Mouse (Mus musculus): Measurements from ENCODE around the gene Tjap1.

The Tjap1 gene

GRCm38 (mm10) chr17:46252571-46253451 lies 30.0 kb downstream of the Tjap1 start:
- DNase-seq, result no peak

DNA sequence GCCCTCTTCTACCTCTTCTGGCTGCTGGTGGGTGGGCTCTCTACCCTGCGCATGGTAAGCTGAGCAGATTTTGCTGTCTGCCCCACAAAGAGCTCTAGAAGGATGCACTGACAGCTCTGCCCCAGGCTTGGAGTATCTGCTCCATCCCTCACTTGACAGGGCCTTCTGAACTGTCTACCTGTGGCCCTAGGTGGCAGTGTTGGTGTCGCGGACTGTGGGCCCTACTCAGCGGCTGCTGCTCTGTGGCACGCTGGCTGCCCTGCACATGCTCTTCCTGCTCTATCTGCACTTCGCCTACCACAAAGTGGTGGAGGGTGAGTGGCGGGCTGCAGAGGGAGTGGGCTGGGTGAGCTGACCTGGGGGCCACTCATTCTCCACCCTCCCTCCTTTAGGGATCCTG lies 31.7 kb downstream of the Tjap1 start:
- no peak for DNase-seq

DNA sequence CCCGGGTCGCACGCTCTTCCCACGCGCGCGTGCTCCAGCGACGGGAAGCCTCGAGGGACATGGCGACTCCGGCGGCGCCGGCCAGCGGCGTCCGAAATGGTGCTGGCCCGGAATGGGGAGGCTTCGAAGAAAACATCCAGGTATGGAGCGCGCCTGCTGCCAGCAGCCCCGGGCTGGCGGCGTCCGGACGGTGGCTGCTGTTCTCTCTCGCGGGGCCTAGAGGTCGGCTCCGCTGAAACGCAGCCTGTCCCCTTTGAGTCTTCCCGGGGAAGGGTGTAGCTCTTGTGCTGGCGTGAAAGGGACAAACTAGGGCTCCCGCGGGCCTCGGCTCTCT lies 34.7 kb downstream of the Tjap1 start:
- no peak for DNase-seq

- peak; percentile 94 for DNase-seq
These were observed 35.2 kb downstream of the Tjap1 start, which contains the start of the genes Polr1c and Yipf3 for GRCm38 (mm10) chr17:46247512-46248188. Gene Polr1c, minus strand, starts transcription at chr17:46248054. Gene Yipf3, plus strand, starts transcription at chr17:46248080.

- DNase-seq, result no peak
These were observed 38.2 kb downstream of the Tjap1 start for GRCm38 (mm10) chr17:46244579-46244978.

GRCm38 (mm10) chr17:46243624-46244023 lies 39.2 kb downstream of the Tjap1 start:
- peak; percentile 52 for DNase-seq

DNA sequence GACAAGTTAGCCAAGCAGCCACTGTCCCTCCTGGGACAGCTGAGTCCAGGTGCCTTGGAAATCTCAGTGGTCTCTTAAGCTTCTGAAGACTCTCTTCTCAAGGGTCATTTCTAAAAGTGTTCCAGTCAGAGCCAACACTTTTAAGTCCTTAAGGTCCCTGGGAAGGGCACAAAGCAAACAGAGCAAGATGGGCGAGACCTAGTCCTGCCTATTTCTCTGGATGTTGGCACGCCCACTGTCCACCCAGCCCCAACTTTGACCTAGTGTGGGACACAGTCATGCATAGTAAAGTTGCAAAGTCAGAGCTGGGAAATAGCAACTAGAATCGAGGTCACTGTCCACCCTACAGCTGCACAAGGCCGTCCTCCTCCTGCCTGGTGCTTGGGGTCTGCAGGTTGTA lies 39.8 kb downstream of the Tjap1 start:
- DNase-seq, result no peak

DNA sequence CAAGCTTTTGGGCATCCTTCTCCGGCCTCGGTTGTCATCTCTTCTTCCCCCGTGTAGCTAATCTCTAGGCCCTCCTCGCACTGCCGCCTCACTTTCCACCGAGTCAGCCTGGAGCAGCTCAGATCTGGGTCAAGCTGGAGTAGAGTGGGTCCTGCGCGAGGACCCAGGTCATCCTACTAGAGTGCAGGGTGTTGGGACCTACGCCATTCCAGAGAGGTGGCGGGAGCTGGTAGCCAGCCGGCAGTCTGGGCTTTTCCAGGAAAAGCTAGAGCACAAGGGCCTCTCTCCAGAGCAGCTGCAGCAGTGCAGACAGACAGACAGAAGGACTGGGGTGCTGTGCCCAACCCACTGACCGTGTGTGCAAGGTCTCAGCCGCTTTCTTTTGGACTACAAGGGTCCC lies 40.6 kb downstream of the Tjap1 start:
- no peak for DNase-seq

- DNase-seq, result no peak
These were observed 41.4 kb downstream of the Tjap1 start for GRCm38 (mm10) chr17:46241471-46241870.

DNA sequence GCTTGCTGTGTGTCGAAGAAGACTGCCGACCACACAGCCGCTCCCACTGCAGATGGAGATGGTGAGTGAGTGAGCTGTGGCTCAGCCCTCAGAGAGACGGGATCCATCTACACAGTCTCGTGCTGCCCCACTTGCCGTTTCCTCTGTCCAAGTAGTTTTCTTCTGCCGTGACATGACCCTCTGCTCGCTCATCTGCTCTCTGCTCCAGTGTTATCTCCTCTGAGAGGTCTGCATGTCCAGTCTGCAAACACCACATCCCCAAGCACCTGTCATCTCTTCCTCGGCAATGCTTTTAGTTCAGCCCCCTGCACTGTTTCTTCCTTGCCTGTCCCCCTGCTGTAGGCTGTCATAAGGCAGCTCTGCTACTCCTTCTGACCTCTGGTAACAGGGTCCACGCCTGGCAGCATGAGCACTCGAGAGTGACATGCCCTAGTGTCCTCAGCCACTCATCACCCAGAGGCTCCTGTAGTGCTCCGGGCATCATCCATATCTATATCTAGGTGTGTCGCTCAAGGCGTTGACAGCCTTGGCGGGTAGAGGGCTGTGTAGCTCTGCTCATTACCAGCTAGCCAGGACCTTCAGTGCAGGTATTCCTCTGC lies 43.2 kb downstream of the Tjap1 start:
- no peak for DNase-seq

GRCm38 (mm10) chr17:46237480-46237879 lies 45.3 kb downstream of the Tjap1 start:
- no peak for DNase-seq

DNA sequence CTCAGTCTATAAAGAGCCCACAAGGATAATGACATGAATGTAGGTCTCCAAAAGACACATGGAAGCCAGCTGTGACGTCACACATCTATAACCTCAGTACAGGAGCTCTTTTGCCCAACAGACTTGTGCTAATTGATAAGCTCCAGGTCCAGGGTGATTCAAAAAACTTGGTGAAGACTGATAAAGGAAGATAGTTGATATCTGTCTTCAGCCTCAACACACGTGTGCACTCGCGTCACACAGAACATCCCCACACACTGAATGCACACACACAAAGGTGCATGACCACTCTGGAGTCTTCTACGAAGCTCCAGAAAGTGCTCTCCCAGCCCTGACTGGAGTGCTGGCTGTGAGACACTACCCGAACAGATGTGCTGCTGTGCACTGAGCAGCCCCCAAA lies 45.7 kb downstream of the Tjap1 start:
- DNase-seq, result no peak

DNA sequence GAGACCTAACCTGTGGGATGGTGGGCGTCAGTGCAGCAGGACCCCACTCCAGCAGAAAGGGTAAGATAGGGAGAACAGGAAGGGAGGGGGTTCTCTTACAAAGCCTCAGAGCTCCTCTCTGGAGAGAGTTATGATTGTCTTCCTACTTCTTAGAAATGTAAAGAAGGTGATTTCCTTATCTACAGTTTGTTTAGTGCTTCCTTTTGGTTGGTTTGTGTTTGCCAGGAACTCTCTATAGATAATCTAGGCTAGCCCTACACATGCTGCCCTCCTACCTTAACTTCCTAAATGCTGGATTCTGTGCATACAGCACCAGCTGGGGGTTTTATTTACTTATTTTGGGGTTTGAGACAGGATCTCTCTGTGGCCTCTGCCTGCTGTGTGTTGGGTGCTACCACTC lies 46.8 kb downstream of the Tjap1 start:
- no peak for DNase-seq

GRCm38 (mm10) chr17:46227576-46227975 lies 55.2 kb downstream of the Tjap1 start:
- no peak for DNase-seq

DNA sequence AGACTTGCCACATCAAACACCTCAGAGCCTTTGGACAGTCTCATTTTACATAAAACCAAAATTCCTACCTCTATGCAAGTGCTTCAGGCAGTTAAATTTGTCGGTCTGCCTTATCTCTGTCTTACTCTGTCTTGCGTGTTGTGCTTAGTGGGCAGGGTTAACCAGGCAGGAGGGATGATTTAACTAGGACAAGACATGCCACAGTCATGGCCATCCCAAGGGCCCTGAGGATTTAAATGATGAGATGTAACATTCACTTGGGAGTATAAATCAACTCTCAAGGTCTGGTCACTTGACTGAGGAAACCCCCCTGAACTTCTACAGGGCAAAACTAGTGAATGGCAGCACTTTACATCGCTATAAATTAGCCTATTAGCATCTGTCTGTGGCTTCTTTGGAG lies 61.2 kb downstream of the Tjap1 start:
- no peak for DNase-seq

- DNase-seq, result peak; percentile 16
These were observed 72.3 kb downstream of the Tjap1 start for GRCm38 (mm10) chr17:46210550-46210949.

Data from kidney, adult 11 months (tissue).